Mouse (Mus musculus): ENCODE data around the gene Ppif. TPM values are rescaled to one million over a fixed set of nuclear protein-coding genes. Genes with fewer than 3 reads are reported as not detected.
A peak's percentile ranks its signal among the peaks of the same experiment; 100 is the strongest.

Gene Ppif
- polyA plus RNA-seq, 1 experiment from 2014 or later, result 108 TPM

DNA sequence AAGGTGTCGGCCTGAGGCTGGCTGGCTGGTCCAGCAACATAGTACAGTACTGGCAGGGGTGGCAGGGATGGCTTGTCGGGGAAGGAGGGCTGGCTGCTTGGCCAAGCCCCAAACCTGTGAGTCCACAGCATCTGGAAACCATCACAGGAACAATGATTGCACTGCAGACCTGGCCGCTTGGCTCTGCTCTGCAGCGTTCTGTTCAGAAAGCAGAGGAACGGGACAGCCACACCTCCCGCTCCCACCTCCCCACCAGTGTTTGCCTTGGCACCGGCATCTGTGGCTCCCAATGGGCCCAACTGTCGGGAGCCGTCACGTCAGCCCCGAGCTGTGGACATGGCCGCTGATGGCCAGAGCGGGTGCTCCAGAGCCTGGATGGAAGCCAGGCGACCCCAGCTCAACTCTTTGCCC lies 44.6 kb downstream of the Ppif start:
- Histone ChIP-seq H3K4me1 (replicated peaks) (peaks cover 85% of the 10 kb centered on the region), H3K27me3 (no peaks in the 10 kb centered on the region), H3K4me3 (no peak overlapping the region), H3K36me3 (no peaks in the 10 kb centered on the region), H3K9me3 (replicated peaks) (no peaks in the 10 kb centered on the region), H3K27ac (peak overlapping the region; percentile 94), H3K9ac (no peak overlapping the region), H3K4me2 (no peak overlapping the region; the same call in 1 of the 2 replicates)
- WGBS, result 3% methylated on average over 14 of the region's 14 CpGs
- peak; percentile 69 for ATAC-seq (replicated peaks; ENCODE audit: insufficient number of reproducible peaks, insufficient read depth, low FRiP score, low read depth)

DNA sequence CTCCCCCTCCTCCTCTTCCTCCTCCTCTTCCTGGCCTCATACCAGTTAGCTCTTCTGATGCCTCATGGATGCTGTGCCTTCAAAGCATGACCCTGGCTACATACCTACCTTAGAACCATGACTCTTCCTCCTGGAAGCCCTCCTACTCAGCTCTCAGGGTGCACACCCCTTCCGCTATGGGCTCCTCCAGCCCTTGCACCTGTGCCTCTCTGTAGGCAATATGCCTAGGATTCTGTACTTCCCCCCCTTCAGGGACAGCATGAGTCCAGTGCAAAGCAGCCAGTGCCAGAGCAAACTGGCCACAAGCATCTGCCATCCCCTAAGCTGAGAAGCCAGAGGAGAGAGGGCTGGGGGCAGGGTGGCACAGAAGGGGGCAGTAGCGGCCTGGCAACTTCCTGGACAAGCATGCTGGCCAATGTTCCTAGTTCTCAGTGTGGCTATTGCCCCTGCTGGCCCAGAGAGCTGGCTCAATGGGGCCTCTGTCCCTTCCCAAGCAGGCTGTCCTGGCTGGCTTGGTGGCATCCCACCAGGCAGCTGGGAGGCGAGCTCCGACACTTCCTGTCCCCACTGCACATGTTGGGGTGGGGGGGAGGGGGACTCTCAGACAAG lies 46.1 kb downstream of the Ppif start:
- ATAC-seq (replicated peaks; ENCODE audit: insufficient number of reproducible peaks, insufficient read depth, low FRiP score, low read depth), result no peak
- Histone ChIP-seq H3K27me3 (no peaks in the 10 kb centered on the region), H3K27ac (no peak overlapping the region), H3K4me2 (no peak overlapping the region), H3K9ac (no peak overlapping the region), H3K4me1 (replicated peaks) (peaks cover 77% of the 10 kb centered on the region), H3K9me3 (replicated peaks) (no peaks in the 10 kb centered on the region), H3K4me3 (no peak overlapping the region), H3K36me3 (peaks cover 3% of the 10 kb centered on the region; the same call in 1 of the 2 replicates)
- 80% methylated on average over 4 of the region's 4 CpGs for WGBS

DNA sequence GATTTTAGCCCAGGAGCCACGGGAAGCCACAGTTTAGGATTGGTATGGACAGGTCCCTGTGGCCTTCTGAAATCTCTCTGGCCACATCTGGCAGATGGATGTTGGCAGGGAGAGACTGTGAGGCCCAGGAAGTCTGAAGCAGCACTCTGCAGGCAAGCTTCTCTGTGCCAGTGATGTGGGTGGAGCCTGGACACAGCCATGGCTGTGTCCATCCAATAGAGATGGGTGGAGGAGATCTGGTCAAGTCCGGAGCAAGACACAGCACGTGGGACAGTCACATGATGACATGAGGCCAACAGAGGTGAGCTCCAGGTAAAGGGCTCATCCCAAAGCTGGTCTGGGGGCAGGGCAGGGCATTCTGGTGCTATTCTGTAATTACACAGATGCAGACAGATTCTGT lies 47.3 kb downstream of the Ppif start:
- Histone ChIP-seq H3K4me2 (no peak overlapping the region), H3K9ac (no peak overlapping the region), H3K27ac (no peak overlapping the region), H3K9me3 (replicated peaks) (no peaks in the 10 kb centered on the region), H3K4me1 (replicated peaks) (peaks cover 77% of the 10 kb centered on the region), H3K27me3 (no peaks in the 10 kb centered on the region), H3K36me3 (peaks cover 3% of the 10 kb centered on the region; the same call in 1 of the 2 replicates), H3K4me3 (no peak overlapping the region)
- no peak for ATAC-seq (replicated peaks; ENCODE audit: insufficient number of reproducible peaks, insufficient read depth, low FRiP score, low read depth)
- WGBS, result 67% methylated on average over 3 of the region's 3 CpGs

DNA sequence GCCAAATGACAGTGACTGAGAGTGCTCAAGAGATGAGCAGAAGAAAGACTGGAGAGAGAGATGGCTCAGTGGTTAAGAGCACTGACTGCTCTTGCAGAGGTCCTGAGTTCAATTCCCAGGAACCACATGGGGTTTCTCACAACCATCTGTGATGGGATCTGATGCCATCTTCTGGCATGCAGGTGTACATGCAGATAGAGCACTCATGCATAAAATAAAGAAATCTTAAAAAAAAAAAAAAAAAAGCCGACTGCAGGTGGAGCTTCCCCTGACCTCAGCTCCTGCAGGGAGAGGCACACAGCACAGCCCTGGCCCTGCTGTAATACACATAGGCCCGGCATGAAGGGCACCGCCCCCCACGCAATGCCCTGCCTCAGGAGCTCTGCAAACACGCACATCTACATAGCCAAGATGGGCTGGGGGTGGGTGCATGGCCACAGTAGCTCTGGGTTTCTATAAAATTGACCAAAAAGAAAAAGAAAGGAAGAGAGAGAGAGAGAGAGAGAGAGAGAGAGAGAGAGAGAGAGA lies 48.0 kb downstream of the Ppif start:
- Histone ChIP-seq H3K9ac (no peak overlapping the region), H3K4me2 (no peak overlapping the region), H3K9me3 (replicated peaks) (no peaks in the 10 kb centered on the region), H3K4me3 (no peak overlapping the region), H3K4me1 (replicated peaks) (peaks cover 77% of the 10 kb centered on the region), H3K27me3 (no peaks in the 10 kb centered on the region), H3K27ac (no peak overlapping the region), H3K36me3 (peaks cover 8% of the 10 kb centered on the region; the same call in 1 of the 2 replicates)
- no peak for ATAC-seq (replicated peaks; ENCODE audit: insufficient number of reproducible peaks, insufficient read depth, low FRiP score, low read depth)
- WGBS, result 75% methylated on average over 5 of the region's 5 CpGs

DNA sequence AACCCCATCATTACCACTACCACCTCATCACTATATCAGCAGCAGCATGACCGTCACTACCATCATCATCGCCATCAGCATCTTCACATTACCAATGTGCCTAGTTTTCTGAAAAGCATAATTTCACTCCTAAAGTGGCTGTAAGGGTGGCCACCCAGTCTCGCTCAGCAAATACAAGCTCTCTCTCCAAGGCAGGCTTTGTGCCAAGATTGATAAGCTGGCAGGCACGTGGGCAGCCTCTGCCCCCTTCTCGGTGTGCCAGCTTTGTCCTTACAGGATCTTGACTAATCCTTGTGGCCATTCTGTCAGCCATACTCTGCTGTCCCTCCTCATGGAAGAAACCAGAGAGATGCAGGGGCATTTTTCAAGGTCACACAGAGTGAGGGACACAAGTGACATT lies 49.0 kb downstream of the Ppif start:
- H3K4me1 ChIP-seq (replicated peaks), result peaks cover 77% of the 10 kb centered on the region
- H3K4me3 ChIP-seq, result no peak overlapping the region
- no peak overlapping the region for H3K4me2 ChIP-seq
- peaks cover 8% of the 10 kb centered on the region; the same call in 1 of the 2 replicates for H3K36me3 ChIP-seq
- H3K27me3 ChIP-seq, result no peaks in the 10 kb centered on the region
- no peak overlapping the region for H3K9ac ChIP-seq
- H3K9me3 ChIP-seq (replicated peaks), result no peaks in the 10 kb centered on the region
- 59% methylated on average over 5 of the region's 5 CpGs for WGBS
- H3K27ac ChIP-seq, result peak overlapping the region; percentile 28
- no peak for ATAC-seq (replicated peaks; ENCODE audit: insufficient number of reproducible peaks, insufficient read depth, low FRiP score, low read depth)

DNA sequence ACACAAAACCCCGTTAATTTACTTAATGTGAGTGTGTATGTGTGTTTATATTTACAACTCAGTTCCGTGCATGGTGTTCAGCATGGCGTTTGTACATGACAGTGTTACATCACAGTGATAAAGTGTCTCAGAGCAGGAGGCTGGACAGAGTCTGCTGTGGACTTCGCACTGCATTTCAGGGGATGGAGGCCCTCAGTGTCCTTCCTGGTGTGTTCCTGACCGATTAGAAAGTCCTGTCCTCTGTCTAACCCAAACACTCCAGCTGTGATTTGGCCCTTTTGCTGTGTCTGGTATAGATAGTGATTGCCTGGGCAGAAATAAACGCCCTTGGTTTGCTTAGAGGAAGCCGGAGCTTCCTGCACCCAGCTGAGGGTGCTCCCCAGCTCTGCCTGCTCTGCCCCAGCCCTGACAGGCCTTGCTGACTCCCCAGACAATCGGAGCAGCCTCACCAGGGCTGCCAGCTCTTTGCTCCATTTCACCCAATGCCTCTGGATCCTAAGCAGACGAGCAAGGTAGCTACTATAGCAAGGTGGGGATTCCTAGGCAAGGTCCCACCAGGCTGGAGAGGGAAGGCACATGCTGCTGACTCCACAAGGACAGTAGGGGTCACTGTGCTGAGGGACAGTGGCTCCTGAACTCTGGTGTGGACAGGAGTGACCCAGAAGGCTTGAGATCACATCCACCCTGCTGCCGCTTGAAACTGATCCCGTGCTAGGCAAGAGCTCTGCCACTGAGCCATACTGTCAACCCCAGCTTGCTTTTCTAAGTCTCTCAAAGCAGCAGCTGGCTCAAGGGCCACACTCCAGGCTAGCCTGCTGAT lies 51.6 kb downstream of the Ppif start:
- no peak for ATAC-seq (replicated peaks; ENCODE audit: insufficient number of reproducible peaks, insufficient read depth, low FRiP score, low read depth)
- 39% methylated on average over 11 of the region's 11 CpGs for WGBS
- peaks cover 79% of the 10 kb centered on the region for H3K4me1 ChIP-seq (replicated peaks)

DNA sequence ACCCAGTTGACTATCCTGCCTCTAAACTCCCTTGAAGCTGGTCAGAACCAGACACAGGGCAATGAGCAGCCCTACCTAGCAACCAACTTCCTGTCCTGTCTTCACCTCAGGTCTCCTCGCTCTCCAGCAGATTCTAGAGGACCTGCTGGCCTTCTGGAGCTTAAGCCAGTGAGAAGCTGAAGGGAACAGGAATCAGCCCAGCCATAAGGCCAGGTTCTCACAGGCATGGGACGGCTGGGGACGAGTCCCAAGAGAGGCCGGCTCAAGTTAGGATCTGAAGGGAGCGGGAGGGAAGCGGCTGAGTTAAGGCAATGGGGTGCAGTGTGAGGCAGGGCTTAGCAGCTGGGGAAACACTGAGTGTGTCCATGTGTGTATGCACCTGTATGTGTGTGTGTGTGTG lies 52.4 kb downstream of the Ppif start:
- no peak overlapping the region for H3K9ac ChIP-seq
- H3K9me3 ChIP-seq (replicated peaks), result no peaks in the 10 kb centered on the region
- H3K36me3 ChIP-seq, result peaks cover 11% of the 10 kb centered on the region; the same call in 1 of the 2 replicates
- 83% methylated on average over 6 of the region's 6 CpGs for WGBS
- no peak for ATAC-seq (replicated peaks; ENCODE audit: insufficient number of reproducible peaks, insufficient read depth, low FRiP score, low read depth)
- no peaks in the 10 kb centered on the region for H3K27me3 ChIP-seq
- H3K4me2 ChIP-seq, result no peak overlapping the region
- H3K4me3 ChIP-seq, result no peak overlapping the region
- H3K4me1 ChIP-seq (replicated peaks), result peaks cover 79% of the 10 kb centered on the region
- H3K27ac ChIP-seq, result peak overlapping the region; percentile 69; the same call in 1 of the 2 replicates

More for the DNA sequence above, 51.6 kb downstream of the Ppif start:
- H3K36me3 ChIP-seq, result peaks cover 8% of the 10 kb centered on the region; the same call in 1 of the 2 replicates
- H3K9ac ChIP-seq, result peak overlapping the region; percentile 7; the same call in 1 of the 2 replicates
- peak overlapping the region; percentile 69 for H3K27ac ChIP-seq
- no peaks in the 10 kb centered on the region for H3K27me3 ChIP-seq
- no peak overlapping the region for H3K4me2 ChIP-seq
- no peaks in the 10 kb centered on the region for H3K9me3 ChIP-seq (replicated peaks)
- H3K4me3 ChIP-seq, result no peak overlapping the region

DNA sequence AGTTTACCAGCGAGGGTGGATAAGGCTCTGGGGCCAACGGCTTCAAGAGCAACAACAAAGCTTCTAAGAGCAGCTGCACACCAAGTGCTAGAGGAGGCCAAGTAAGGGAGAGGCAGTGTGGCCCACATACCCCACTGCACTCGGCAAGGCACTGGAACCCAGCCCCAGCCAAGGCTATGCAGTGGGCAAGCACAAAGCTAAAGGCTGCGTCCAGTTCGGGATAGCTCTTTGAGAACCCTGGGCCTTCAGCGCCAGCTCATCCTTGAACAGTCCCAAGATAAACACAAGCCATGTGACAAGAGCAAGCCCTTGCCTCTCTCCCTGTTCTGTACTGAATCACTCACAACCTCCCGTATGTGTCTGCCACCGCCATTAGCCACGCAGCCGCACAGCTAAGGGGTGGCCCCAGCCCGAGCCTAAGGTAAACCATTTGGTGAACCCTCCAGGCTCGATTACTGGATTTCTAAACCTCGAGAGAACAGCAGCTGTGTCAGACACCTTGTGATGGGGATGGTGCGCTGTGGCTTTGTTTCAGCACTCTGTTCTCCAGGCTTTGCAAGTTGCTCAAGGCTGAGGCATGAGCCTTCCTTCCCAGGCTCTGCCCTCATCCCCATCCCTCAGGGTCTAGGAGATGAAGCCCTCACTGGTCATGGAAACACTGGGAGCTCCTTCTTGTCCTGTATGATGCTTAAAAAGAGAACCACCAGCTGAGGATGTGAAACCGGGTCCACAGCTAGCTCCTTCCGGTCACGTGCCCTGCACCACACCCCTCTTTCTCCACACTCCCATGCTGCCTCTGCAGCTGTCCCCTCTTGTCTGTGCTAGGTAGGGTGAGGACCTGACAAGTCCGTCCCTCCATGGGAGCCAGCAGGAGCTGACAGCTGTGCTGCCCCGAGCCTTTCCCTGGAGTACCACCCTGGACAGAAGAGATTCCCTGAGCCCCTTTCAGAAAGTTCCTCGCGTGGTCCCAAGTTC lies 53.3 kb downstream of the Ppif start:
- 62% methylated on average over 21 of the region's 21 CpGs for WGBS
- Histone ChIP-seq H3K36me3 (peaks cover 18% of the 10 kb centered on the region; the same call in 1 of the 2 replicates), H3K27ac (no peak overlapping the region), H3K27me3 (no peaks in the 10 kb centered on the region), H3K4me3 (no peak overlapping the region), H3K9me3 (replicated peaks) (no peaks in the 10 kb centered on the region), H3K4me2 (no peak overlapping the region), H3K9ac (no peak overlapping the region), H3K4me1 (replicated peaks) (peaks cover 76% of the 10 kb centered on the region)
- ATAC-seq (replicated peaks; ENCODE audit: insufficient number of reproducible peaks, insufficient read depth, low FRiP score, low read depth), result no peak

DNA sequence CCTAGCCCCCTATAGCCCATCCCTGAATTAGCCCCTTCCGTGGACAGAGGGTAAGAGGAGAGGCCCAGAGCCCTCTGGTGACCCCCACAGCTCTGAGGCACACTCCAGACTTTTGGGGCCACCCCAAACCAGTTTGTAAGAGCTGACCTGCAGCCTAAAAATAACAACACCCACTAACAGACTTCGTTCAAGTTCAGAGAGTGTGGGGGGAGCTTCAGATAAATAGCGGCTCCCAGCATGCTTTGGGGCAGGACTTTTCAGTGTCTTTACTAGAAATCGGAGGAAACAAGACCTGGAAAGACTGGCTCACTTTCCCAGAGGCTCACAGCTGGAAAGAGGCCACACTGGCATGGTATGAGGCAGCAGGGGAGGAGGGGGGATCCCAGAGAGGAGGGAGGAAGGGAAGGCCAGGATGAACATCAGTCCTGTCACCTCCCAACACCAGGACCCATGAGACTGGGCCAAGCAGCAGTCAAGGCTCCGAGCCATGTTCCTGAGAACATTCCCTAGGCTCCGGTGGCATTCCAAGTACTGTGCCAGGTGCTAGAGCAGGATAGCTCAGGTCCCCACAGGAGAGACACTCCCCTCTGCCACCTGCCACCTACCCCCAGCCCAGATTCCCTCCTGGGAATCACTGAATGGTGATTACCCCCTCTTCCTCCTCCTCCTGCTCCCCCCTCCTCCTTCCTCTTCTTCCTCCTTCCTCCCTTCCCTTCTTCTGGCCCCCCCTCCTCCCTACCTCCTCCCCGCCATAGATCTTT lies 54.2 kb downstream of the Ppif start:
- no peak overlapping the region for H3K4me2 ChIP-seq
- no peak overlapping the region; the same call in 1 of the 2 replicates for H3K27ac ChIP-seq
- H3K4me1 ChIP-seq (replicated peaks), result peaks cover 73% of the 10 kb centered on the region
- H3K9ac ChIP-seq, result no peak overlapping the region
- H3K9me3 ChIP-seq (replicated peaks), result no peaks in the 10 kb centered on the region
- no peak for ATAC-seq (replicated peaks; ENCODE audit: insufficient number of reproducible peaks, insufficient read depth, low FRiP score, low read depth)
- H3K4me3 ChIP-seq, result no peak overlapping the region
- WGBS, result 60% methylated on average over 7 of the region's 7 CpGs
- H3K27me3 ChIP-seq, result no peaks in the 10 kb centered on the region
- H3K36me3 ChIP-seq, result peaks cover 19% of the 10 kb centered on the region; the same call in 1 of the 2 replicates

DNA sequence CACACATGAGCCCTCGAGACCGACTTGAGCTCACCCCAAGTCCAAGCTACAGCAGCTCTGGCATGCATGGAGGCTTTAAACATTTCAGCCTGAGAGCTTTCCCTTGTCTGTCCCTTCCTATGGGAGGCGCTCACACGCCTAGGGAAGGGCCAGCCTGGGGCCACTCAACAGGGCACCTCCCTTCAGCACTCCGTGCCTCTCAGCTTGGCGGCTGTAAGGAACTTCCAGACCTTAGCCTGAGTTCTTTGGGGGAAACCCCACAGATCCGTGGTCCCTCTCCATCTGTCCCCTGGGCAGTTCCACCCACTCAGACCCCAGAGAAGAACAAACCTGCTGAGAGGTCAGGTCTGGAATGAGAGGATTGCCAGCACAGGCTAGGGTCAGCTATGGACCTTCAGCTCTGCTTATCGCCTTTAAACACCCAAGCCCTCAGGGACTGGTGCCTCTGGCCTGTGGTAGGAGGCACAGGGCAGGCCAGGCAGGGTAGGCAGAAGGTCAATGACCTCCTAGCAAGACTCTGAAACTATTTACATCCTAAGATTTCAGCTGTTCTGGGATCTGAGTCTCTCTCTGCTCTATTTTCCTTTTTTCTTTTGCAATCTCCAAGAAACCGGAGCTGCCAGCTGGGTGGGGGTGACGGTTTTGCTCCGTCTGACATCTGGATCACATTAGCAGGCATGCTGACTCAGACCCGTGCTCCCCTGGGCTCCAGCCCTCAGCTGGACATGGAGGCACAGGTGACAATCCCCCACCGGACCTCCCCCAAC lies 55.4 kb downstream of the Ppif start:
- Histone ChIP-seq H3K4me3 (no peak overlapping the region), H3K9me3 (replicated peaks) (no peaks in the 10 kb centered on the region), H3K4me1 (replicated peaks) (peaks cover 76% of the 10 kb centered on the region), H3K36me3 (peaks cover 22% of the 10 kb centered on the region; the same call in 1 of the 2 replicates), H3K9ac (no peak overlapping the region), H3K27ac (peak overlapping the region; percentile 55), H3K4me2 (no peak overlapping the region), H3K27me3 (no peaks in the 10 kb centered on the region)
- WGBS, result 43% methylated on average over 13 of the region's 13 CpGs
- ATAC-seq (replicated peaks; ENCODE audit: insufficient number of reproducible peaks, insufficient read depth, low FRiP score, low read depth), result no peak

Data from heart, embryonic 15.5 days (tissue).